Mouse (Mus musculus) liver, embryonic 15.5 days (tissue): ENCODE data around the gene Coq9. TPM values are rescaled to one million over a fixed set of nuclear protein-coding genes. Genes with fewer than 3 reads are reported as not detected.

ENCODE experiments used
- ATAC-seq: fragments of 200-750 bp; cut with Nextera tagmentation; 2 replicates; pipeline ENCODE4 v1.8.0; 2017; ENCODE audit warnings: moderate number of reproducible peaks, mild to moderate bottlenecking, moderate library complexity; ENCODE audit not compliant: insufficient read depth
- H3K27ac ChIP-seq: fragments of 300-500 bp; sonication (generic); replicated peaks from 2 replicates; pipeline ENCODE4 v1.5.1; 2015; ENCODE audit warnings: mild to moderate bottlenecking, inconsistent platforms
- H3K27me3 ChIP-seq: fragments of 300-500 bp; sonication (generic); 2 replicates; pipeline ENCODE4 v1.6.1; 2015; ENCODE audit warnings: mild to moderate bottlenecking, inconsistent platforms
- H3K36me3 ChIP-seq: fragments of 300-500 bp; sonication (generic); replicated peaks from 2 replicates; pipeline ENCODE4 v1.6.1; 2015; ENCODE audit warnings: moderate library complexity, mild to moderate bottlenecking, inconsistent platforms
- H3K4me1 ChIP-seq: fragments of 300-500 bp; sonication (generic); replicated peaks from 2 replicates; pipeline ENCODE4 v1.6.1; 2015; ENCODE audit warnings: inconsistent platforms
- H3K4me2 ChIP-seq: fragments of 300-500 bp; sonication (generic); 2 replicates; pipeline ENCODE4 v1.6.1; 2015; ENCODE audit warnings: moderate library complexity, mild to moderate bottlenecking, inconsistent platforms
- H3K4me3 ChIP-seq: fragments of 300-500 bp; sonication (generic); replicated peaks from 2 replicates; pipeline ENCODE4 v1.5.1; 2015; ENCODE audit warnings: mild to moderate bottlenecking, inconsistent platforms
- H3K9ac ChIP-seq: fragments of 300-500 bp; sonication (generic); 2 replicates; pipeline ENCODE4 v1.6.1; 2015; ENCODE audit warnings: moderate library complexity, mild to moderate bottlenecking, inconsistent platforms
- H3K9me3 ChIP-seq: fragments of 300-500 bp; sonication (generic); replicated peaks from 2 replicates; pipeline ENCODE4 v1.6.1; 2016; ENCODE audit warnings: inconsistent platforms
- WGBS: fragments of 180-500 bp; shearing (Covaris S2); methylation state at CpG from one replicate; pipeline ENCODE4 v1.1.7; 2015; ENCODE audit warnings: mixed read lengths; ENCODE audit not compliant: insufficient replicate concordance; 5-methylcytosine and 5-hydroxymethylcytosine counted together
- polyA plus RNA-seq: library from polyadenylated mRNA; unstranded; fragments of >200 nt; fragmentation: Nextera tagmentation; extraction: Ambion mirVana; gene quantifications from 2 replicates; pipeline ENCODE4 v1.2.1, GENCODE M21; 2015

The Coq9 gene
- polyA plus RNA-seq, 1 experiment from 2014 or later, result 50.8 TPM

DNA sequence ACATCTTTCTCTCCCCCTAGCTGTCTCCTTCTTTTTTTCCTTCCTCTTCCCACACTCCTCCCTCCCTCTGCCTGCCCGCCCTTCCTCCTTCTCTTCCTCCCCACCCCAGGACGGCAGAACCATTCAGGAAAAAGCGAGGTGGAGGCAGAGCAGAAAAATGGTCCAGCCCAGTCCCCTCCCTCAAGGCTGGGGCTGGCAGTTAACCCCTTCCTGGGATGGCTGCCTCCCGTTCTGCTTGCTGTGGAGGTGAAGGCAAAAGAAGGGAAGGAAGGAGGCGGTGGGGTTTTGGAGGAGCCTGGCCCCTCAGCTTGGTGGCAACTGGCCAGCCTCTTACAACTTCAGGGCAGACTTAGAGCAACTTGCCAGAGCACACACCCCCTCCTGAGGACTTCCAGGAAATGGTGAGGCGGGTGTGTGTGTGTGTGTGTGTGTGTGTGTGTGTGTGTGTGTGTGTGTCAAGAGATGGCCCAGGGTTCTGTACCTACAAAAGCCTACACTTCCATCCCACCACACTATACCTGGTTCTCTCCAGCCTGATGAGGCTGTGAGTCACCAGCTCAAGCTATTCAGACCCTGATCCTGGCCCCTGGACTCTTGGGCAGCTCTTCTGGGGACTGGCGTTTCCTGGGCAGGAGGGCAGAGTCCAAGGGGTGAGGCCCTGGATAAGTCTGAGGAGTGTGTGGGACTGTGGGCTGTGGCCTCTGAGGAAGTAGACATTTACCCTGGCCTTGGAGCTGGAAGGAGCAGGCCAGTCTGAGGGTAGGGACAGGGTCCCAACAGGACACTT, 33.2 kb downstream of the Coq9 start:
- Histone ChIP-seq H3K9me3 (no peaks in the 10 kb centered on the region), H3K4me2 (peak overlapping the region; percentile 58), H3K4me3 (peak overlapping the region; percentile 36), H3K9ac (no peak overlapping the region), H3K36me3 (peaks cover 51% of the 10 kb centered on the region), H3K27ac (no peak overlapping the region), H3K4me1 (peaks cover 69% of the 10 kb centered on the region), H3K27me3 (peaks cover 66% of the 10 kb centered on the region)
- 4% methylated on average over 7 of the region's 7 CpGs for WGBS
- no peak for ATAC-seq

DNA sequence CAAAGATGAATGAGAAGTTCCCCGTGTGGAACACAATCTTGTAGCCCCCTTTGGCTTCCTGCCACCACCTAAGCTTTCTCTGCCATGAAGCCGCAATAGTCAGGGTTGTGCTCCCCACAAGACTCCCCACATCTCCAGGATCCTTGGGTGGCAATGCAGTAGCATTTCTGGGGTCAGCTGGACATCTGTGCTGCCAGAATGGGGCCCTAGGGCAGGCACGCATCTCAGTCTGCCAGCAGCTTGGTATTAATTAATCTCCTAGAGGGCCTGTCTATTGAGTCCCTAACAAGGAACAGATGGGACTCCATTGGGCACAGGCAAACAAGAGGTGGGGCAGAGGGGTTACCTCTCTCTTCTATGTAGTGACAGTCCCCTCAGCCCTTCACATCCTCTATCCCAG, 34.0 kb downstream of the Coq9 start:
- no peak overlapping the region for H3K4me2 ChIP-seq
- peaks cover 66% of the 10 kb centered on the region for H3K27me3 ChIP-seq
- peaks cover 77% of the 10 kb centered on the region for H3K4me1 ChIP-seq
- no peak for ATAC-seq
- peaks cover 42% of the 10 kb centered on the region for H3K36me3 ChIP-seq
- no peaks in the 10 kb centered on the region for H3K9me3 ChIP-seq
- H3K4me3 ChIP-seq, result no peak overlapping the region
- WGBS, result 68% methylated on average over 3 of the region's 3 CpGs
- no peak overlapping the region for H3K27ac ChIP-seq
- no peak overlapping the region for H3K9ac ChIP-seq

DNA sequence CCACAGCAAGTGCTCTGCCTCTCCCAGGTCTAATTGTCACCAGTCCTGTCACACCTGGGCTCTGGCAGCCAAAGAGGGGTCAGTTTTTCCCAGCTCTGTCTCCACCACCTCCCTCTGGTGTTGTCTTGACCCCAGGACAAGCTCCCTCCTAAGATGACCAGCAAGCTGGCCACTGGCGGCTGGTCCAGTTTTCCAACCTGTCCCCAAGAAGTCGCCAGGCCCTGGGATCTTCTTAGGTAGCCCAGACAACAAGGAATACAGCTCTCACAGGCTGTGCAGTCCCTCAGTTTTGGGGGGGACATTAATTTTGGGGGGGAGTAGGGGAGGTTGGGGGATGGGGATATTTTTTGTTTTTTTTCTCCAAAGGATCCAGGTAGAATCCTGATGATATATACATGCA, 34.5 kb downstream of the Coq9 start:
- H3K4me1 ChIP-seq, result peaks cover 77% of the 10 kb centered on the region
- WGBS, result 88% methylated on average over 2 of the region's 2 CpGs

DNA sequence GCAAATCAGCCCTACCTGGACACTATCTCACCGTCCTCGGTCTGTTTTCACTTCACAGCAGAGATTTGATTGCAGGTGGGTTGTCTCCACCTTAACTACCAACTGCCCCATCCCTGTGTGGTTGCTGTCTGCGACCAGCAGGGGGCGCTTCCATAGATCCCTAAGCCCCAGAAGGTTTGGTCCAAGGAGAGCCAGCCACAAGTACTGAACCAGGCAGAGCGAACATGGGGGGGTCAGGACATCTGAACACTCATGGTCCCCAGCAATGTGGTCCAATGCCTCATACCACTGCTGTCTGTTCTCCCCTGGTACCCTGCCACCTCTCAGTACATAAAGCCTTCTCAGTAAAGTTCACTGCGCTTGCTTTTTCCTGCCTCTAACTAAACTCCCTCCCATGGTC, 36.2 kb downstream of the Coq9 start:
- H3K27ac ChIP-seq, result peak overlapping the region; percentile 97
- peak overlapping the region; percentile 87 for H3K4me2 ChIP-seq
- peak overlapping the region; percentile 89 for H3K9ac ChIP-seq
- WGBS, result 11% methylated on average over 6 of the region's 6 CpGs
- ATAC-seq, result peak; percentile 43
- H3K27me3 ChIP-seq, result peaks cover 64% of the 10 kb centered on the region
- no peaks in the 10 kb centered on the region for H3K9me3 ChIP-seq
- H3K36me3 ChIP-seq, result peaks cover 20% of the 10 kb centered on the region; the same call in 1 of the 2 replicates
- H3K4me3 ChIP-seq, result peak overlapping the region; percentile 80
- peaks cover 74% of the 10 kb centered on the region for H3K4me1 ChIP-seq

More for the DNA sequence above, 34.5 kb downstream of the Coq9 start:
- ATAC-seq, result no peak
- H3K27me3 ChIP-seq, result peaks cover 66% of the 10 kb centered on the region
- no peak overlapping the region for H3K4me3 ChIP-seq
- H3K36me3 ChIP-seq, result peaks cover 38% of the 10 kb centered on the region
- H3K4me2 ChIP-seq, result no peak overlapping the region
- H3K9me3 ChIP-seq, result no peaks in the 10 kb centered on the region
- no peak overlapping the region for H3K9ac ChIP-seq
- no peak overlapping the region for H3K27ac ChIP-seq

DNA sequence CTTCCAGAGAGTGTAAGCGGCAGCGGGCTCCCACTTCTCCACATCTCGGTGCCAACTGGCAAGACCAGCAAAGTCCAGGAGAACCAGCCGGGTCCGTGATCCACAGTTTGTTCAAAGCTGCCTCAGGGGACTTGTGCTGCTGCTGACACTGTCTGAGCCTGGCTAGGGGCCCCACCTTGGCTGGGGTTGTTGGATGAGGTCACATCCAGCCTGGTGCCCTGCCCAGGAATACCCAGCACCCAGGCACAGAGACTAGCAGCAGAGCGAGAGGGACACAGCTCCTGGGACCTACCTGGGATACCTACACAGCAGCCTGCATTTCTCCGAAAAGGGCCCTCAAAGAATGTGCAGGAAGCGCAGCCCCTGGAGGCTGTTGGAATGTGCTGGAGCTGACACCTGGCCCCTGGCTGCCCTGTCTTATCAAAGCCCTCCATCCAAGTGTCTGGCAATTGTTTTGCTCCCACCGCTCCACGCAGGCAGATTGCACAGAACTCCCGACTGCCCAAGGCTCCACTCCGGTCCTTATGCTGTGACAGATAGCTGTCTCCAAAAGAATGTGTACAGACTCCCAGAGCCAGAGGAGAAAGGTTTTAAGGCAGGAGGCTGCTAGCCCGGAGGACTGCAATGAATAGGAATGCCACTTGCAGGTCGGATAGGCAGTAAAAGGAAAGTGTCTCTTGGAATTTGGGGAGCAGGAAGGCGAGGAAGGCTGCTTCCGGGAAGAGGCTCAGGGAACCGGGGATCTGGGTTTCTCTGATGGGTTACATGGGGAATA, 37.2 kb downstream of the Coq9 start:
- Histone ChIP-seq H3K27me3 (peaks cover 58% of the 10 kb centered on the region), H3K27ac (peak overlapping the region; percentile 97)
- ATAC-seq, result peak; percentile 24

DNA sequence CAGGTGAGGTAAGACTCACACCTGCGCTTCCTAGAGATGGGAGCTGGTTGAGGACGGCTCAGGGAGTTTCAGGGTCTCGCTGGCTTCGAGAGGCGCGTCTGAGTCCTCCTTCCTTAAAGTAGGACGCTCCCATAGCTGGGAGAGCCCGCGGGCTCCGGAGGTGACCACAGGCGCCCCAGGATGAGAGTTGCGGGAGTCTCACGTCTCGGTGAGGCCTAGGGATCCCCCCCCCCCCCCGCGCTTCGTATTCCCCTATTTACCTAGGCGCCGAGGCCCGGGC, 37.7 kb downstream of the Coq9 start:
- peak; percentile 23 for ATAC-seq
- WGBS, result under 1% methylated on average over 18 of the region's 20 CpGs
- Histone ChIP-seq H3K27me3 (peaks cover 56% of the 10 kb centered on the region), H3K4me1 (peaks cover 60% of the 10 kb centered on the region), H3K9me3 (no peaks in the 10 kb centered on the region), H3K4me2 (peak overlapping the region; percentile 87), H3K27ac (peak overlapping the region; percentile 97), H3K36me3 (peaks cover 6% of the 10 kb centered on the region; the same call in 1 of the 2 replicates), H3K9ac (peak overlapping the region; percentile 89), H3K4me3 (peak overlapping the region; percentile 80)

More for the DNA sequence above, 37.2 kb downstream of the Coq9 start:
- peaks cover 65% of the 10 kb centered on the region for H3K4me1 ChIP-seq
- peaks cover 12% of the 10 kb centered on the region; the same call in 1 of the 2 replicates for H3K36me3 ChIP-seq
- peak overlapping the region; percentile 80 for H3K4me3 ChIP-seq
- peak overlapping the region; percentile 87 for H3K4me2 ChIP-seq
- 19% methylated on average over 17 of the region's 17 CpGs for whole genome bisulfite sequencing
- H3K9me3 ChIP-seq, result no peaks in the 10 kb centered on the region
- H3K9ac ChIP-seq, result peak overlapping the region; percentile 89

DNA sequence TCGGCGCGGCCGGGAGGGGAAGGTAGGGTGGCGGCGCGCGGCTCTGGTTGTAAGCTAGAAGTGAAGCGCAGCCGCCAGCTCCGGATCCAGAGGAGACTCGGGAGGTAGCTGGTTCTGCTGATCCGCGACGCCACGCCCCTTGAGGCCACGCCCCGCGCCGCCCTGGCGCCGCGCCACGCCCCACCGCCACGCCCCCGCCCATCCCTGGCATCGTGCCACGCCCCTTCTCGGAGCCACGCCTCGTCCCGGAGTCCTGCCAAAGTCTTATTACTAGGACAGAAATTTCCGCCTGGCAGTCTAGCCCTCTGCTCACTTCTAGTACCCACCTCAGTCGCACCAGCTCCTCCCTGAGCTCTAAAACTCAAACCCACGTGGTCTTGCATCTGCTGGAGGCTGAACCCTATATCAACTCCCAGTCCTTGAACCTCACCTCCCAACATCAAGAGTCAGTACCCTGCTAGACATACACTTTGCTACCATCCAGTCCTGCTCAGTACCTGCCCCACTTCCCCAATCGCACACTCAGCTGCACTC, 38.1 kb downstream of the Coq9 start, which contains the start of gene Dok4:
Dok4 (minus strand) TSS at position 134 of the 534 bp plus-strand sequence.
- ATAC-seq, result peak; percentile 85
- WGBS, result 1% methylated on average over 37 of the region's 37 CpGs
- H3K36me3 ChIP-seq, result peaks cover 6% of the 10 kb centered on the region; the same call in 1 of the 2 replicates

DNA sequence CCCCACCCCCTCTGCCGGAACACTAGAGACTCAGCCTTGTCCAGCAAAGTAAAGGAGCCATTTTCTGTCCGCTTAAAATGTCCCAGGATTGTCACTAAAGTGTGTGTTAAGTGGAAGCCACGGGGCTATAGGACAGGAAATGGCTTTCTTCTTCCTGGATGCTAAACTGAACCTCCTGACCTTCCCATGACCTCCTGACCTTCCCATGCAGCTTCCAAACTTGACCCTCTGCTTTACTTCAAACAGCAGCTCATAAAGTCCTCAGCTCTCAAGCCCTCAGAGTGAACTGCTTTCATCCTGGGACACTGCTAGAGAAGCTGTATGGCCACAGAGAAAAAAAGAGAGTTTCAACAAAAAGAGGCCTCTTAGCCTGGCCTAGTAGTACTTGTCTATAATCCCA, 38.7 kb downstream of the Coq9 start:
- ATAC-seq, result no peak
- 36% methylated on average over 3 of the region's 3 CpGs for WGBS
- peaks cover 50% of the 10 kb centered on the region for H3K4me1 ChIP-seq
- H3K36me3 ChIP-seq, result peaks cover 6% of the 10 kb centered on the region; the same call in 1 of the 2 replicates
- H3K9me3 ChIP-seq, result no peaks in the 10 kb centered on the region
- H3K4me3 ChIP-seq, result 0 out of 2 replicates have a peak overlapping the region, but pooled peaks have one; percentile 80
- H3K27me3 ChIP-seq, result peaks cover 53% of the 10 kb centered on the region
- 0 out of 2 replicates have a peak overlapping the region, but pooled peaks have one; percentile 45 for H3K9ac ChIP-seq
- peak overlapping the region; percentile 87 for H3K4me2 ChIP-seq
- H3K27ac ChIP-seq, result peak overlapping the region; percentile 82

More for the DNA sequence above, 38.1 kb downstream of the Coq9 start, which contains the start of gene Dok4:
- Histone ChIP-seq H3K4me1 (peaks cover 55% of the 10 kb centered on the region), H3K4me2 (peak within 1 kb of the TSS; percentile 87), H3K27ac (peak within 1 kb of the TSS; percentile 97), H3K4me3 (peak within 1 kb of the TSS; percentile 80), H3K9me3 (no peaks in the 10 kb centered on the region), H3K27me3 (peaks cover 54% of the 10 kb centered on the region), H3K9ac (peak within 1 kb of the TSS; percentile 89)

DNA sequence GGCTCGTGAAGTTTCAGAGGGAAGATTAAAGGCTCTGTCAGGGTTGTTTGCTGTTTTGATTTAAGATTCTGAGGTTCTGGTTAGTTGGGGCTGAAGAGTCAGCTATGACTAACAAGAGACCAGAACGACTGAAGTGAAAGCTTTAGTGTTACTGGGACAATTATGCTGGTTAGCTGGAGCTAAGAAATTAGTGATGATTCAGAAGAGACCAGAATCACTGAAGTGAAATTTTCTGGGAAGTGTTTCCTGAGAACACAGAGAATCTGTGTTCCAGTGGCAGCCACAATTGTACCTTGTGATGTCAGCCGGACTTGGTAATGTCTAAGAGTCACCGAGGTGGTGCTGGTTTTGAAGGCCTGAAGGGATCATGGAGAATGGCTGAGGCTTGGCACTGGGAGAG, 42.6 kb downstream of the Coq9 start:
- no peak overlapping the region for H3K4me3 ChIP-seq
- no peaks in the 10 kb centered on the region for H3K36me3 ChIP-seq
- WGBS, result 48% methylated on average over 4 of the region's 4 CpGs
- peaks cover 21% of the 10 kb centered on the region; the same call in 1 of the 2 replicates for H3K27me3 ChIP-seq
- H3K27ac ChIP-seq, result no peak overlapping the region
- no peaks in the 10 kb centered on the region for H3K9me3 ChIP-seq
- no peak overlapping the region for H3K9ac ChIP-seq
- H3K4me2 ChIP-seq, result no peak overlapping the region
- ATAC-seq, result no peak
- peaks cover 21% of the 10 kb centered on the region for H3K4me1 ChIP-seq

DNA sequence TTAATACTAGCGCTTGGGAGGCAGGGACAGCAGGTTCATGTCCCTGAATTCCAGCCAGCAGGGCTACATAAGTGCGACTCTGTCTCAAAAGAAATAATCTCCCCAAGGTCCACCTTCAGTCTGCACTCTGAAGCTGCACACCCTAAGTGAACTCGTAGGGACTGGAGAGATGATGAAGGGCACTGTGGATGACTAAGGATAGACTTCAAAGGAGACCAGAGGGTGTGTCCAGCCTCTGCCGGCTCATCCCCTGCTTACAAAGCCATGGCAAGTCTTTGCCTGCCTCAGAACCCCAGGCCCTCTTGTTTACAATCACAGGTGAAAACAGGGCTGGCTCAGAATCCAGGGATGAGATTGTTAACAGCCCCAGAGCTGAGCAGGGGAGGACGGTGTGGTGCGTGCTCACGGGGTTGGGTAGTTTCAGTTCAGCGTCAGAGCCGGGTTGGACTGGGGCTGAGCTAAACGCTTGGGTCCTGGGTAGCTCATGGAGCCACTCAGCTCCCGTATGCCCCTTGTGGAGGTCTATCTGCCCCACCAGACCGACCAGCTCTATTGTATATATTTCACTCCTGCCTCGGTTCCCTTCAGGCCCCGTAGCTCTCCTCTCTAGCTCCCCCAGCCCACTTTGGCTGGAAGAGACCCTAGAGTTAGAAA, 50.4 kb downstream of the Coq9 start:
- 23% methylated on average over 14 of the region's 14 CpGs for WGBS

More for the DNA sequence above, 50.4 kb downstream of the Coq9 start:
- H3K27me3 ChIP-seq, result peaks cover 61% of the 10 kb centered on the region
- peak overlapping the region; percentile 46; the same call in 1 of the 2 replicates for H3K9ac ChIP-seq
- H3K9me3 ChIP-seq, result no peaks in the 10 kb centered on the region
- ATAC-seq, result peak; percentile 69
- H3K36me3 ChIP-seq, result no peaks in the 10 kb centered on the region
- H3K4me3 ChIP-seq, result peak overlapping the region; percentile 27
- peak overlapping the region; percentile 61 for H3K4me2 ChIP-seq
- H3K27ac ChIP-seq, result peak overlapping the region; percentile 31
- H3K4me1 ChIP-seq, result peaks cover 34% of the 10 kb centered on the region
